Mouse (Mus musculus): ENCODE measurements at regions not wholly inside any gene's neighbourhood (a gene's known extent, or its start where the extent isn't known, plus 50 kb on each side); places are given as distances from the start of the nearest gene placed in this dataset.

DNA sequence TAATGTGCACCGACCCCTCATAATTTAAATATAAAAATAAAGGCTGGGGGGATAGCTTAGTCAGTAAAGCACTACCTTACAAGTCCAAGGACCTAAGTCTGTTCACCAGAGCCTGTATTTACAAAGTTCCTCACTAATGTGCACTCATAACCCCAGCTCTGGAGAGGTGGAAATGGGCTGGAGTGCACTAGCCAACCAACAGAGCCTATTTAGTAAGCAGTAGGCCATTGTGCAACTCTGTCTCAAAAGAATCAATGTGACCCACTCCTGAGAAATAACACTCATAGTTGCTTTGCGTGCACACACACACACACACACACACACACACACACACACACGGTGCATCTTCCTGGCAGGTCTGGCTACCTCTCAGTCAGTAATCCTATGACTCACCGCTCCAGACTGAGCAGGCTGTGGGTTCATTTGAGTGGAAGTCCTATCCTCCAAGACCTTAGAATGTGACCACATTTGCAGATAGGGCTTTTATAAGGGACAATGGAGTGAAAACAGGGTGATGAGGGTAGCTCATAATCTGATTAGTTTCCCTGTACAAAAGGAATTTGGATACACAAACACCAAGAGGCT is 256.9 kb downstream of the Bcor start:
- DNase-seq (ENCODE audit: low spot score in 2 of 2), result no peak

- DNase-seq (ENCODE audit: low spot score in 2 of 2), result no peak
Measured at GRCm38 (mm10) chrX:11905231-11905630, 254.9 kb downstream of the Bcor start.

- DNase-seq (ENCODE audit: low spot score in 2 of 2), result no peak
Measured at GRCm38 (mm10) chrX:11907167-11907566, 253.0 kb downstream of the Bcor start.

GRCm38 (mm10) chrX:11915984-11916383 is 244.2 kb downstream of the Bcor start:
- no peak for DNase-seq (ENCODE audit: low spot score in 2 of 2)

DNA sequence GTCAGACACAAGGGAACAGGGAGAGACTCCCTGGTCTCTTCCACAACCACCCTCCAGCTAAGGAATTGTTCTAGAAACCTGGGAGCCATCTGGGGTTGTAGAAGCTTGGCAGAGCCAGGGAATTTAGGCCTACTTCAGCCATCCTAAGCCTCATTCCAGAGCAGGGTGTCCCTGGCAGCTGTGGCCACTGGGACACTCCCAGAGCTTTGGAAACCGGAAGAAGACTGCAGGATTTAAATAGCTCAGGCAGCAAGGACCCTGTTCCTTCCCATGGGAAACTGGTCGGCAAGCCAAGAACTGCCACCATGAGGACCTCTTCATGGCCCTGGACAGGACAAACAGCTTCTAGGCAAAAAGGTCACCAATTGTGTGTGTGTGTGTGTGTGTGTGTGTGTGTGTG is 239.9 kb downstream of the Bcor start:
- no peak for DNase-seq (ENCODE audit: low spot score in 2 of 2)

DNA sequence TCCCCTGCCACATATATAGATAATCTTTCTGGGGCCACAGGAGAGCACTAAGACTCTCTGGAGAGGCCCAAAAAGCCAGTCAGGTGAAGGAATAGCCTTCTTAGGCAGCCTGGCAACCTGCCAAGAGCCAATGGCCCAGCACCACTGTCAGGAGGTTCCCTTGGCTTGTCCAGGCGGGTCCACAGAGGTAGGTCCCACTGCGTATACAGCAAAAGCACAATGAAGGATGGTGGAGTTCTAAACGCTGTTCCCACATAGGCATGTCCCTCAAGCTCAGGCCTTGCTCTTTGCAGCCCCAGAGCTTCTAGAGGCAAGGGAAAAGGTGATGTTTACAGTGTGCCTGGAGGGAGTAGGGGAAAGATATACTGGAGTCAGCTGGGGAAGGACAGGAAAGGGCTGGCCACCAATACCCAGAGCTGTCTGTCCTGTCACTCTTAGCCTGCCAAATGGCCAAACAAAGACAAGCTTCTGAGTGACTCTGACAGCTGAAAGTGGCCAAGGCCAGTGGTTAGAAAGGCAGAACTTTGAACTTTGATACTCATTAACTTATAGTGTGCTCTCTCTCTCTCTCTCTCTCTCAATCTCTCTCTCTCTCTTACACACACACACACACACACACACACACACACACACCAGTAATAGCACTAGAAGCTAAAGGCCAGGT is 235.4 kb downstream of the Bcor start:
- DNase-seq (ENCODE audit: low spot score in 2 of 2), result no peak

DNA sequence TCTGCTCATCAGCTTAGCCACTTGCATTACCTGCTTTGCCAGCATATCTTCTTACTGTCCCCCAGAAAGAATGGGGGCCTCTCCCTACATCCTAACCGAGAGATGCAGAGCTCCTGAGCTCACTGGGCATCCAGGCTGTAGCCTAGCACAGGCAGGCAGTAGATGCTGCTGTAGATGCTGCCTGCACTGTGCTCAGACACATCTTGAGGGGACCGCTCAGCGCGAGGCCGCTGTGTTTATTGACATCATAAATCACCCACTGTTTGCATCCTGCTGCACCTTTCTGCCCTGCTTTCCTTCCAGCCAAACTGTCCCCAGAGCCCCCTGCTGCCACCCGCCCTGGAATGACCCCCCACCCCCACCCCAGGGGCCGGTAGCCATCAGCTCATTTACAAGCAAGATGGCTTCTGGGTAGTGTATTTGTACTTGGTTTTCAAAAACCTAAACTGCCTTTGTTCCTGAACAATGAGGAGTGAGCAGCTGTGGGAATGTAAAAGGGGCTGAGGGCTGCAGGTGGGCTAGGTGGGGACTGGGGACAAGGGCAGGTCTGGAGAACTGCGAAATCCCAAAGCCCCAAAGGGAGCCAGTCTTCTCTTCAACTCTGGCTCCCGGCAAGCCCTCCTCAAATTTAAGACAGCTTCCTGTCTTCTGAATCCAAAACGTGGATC is 233.2 kb downstream of the Bcor start:
- DNase-seq (ENCODE audit: low spot score in 2 of 2), result no peak

DNA sequence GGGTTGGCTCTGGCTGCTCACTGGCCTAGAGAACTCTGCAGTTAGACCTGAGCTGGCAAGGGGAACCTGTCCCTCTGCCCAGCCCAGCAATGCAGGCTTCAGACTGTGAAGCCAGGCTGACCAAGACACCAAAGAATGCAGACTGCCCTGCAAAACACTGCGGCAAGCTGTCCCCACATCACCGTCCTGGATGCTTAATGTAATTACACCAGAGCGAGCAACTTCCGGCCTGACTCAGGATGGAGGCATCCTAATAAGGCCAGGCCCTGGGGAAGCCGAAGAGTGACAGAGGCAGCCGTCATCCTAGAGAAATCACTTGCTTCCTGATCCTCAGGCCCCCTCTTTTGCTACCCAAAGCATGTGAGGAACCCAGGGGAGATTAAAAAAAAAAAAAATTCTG is 230.7 kb downstream of the Bcor start:
- DNase-seq (ENCODE audit: low spot score in 2 of 2), result no peak

- no peak for DNase-seq (ENCODE audit: low spot score in 2 of 2)
Measured at GRCm38 (mm10) chrX:11931432-11931831, 228.7 kb downstream of the Bcor start.

GRCm38 (mm10) chrX:11935337-11935736 is 224.8 kb downstream of the Bcor start:
- no peak for DNase-seq (ENCODE audit: low spot score in 2 of 2)

DNA sequence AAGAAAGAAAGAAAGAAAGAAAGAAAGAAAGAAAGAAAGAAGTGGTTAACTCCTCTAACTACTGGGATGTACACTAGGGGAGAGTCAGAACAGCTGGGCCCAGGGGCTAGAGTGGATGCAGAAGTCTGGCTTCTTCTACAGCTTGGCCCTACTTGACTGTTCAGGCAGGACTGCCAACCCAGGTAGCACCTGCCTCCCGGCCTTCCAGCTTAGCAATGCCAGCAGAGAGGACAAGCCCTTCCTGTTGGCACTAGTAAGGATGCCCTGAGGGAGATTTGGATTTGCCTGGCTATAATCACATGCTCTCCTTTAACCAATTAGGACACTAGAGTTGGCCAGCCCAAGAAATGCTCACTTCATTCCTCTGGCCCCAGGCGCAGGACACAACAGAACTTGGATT is 219.9 kb downstream of the Bcor start:
- DNase-seq (ENCODE audit: low spot score in 2 of 2), result no peak

GRCm38 (mm10) chrX:11943367-11943766 is 216.8 kb downstream of the Bcor start:
- DNase-seq (ENCODE audit: low spot score in 2 of 2), result no peak

- no peak for DNase-seq (ENCODE audit: low spot score in 2 of 2)
Measured at GRCm38 (mm10) chrX:11944574-11944973, 215.6 kb downstream of the Bcor start.

- no peak for DNase-seq (ENCODE audit: low spot score in 2 of 2)
Measured at GRCm38 (mm10) chrX:11945280-11945679, 214.9 kb downstream of the Bcor start.

- DNase-seq (ENCODE audit: low spot score in 2 of 2), result no peak
Measured at GRCm38 (mm10) chrX:11952193-11952592, 208.0 kb downstream of the Bcor start.

GRCm38 (mm10) chrX:11956194-11956593 is 204.0 kb downstream of the Bcor start:
- no peak for DNase-seq (ENCODE audit: low spot score in 2 of 2)

- no peak for DNase-seq (ENCODE audit: low spot score in 2 of 2)
Measured at GRCm38 (mm10) chrX:11957011-11957410, 203.1 kb downstream of the Bcor start.

DNA sequence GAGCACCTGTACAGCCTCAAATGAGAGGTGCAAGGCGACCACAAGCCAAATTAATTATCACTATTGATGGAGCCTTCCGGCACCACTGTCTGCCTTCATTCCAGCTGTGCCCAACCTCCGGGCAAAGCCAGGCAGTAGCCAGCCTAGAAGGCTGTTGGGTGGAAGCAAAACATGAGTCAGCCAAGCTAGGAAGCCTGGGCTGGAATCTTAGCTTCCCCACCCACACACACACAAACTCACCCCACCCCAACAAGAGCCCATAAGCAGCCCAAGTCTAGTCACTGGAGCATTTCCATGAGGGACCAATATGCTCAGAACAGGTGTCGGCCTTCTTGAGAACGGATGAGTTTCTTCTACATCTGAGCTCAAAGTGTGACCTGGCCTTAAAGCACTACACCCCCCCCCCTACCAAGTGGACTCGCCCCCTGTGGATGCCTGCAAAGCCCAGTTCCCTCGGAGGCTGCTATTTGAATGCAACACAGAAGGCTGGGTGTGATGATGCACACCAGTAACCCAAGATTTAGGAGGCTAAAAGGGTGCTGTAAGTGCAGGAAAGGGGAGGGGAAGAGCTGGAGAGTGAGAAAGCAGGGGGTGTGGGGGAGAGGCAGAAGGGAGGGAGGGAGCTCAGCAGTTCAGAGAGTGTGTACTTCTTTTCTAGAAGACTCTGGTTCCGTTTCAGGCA is 200.1 kb downstream of the Bcor start:
- DNase-seq (ENCODE audit: low spot score in 2 of 2), result no peak

- DNase-seq (ENCODE audit: low spot score in 2 of 2), result no peak
Measured at GRCm38 (mm10) chrX:11961350-11961749, 198.8 kb downstream of the Bcor start.

GRCm38 (mm10) chrX:11964428-11964827 is 195.7 kb downstream of the Bcor start:
- no peak for DNase-seq (ENCODE audit: low spot score in 2 of 2)

GRCm38 (mm10) chrX:11978679-11979078 is 181.5 kb downstream of the Bcor start:
- no peak for DNase-seq (ENCODE audit: low spot score in 2 of 2)

GRCm38 (mm10) chrX:11983276-11983675 is 176.9 kb downstream of the Bcor start:
- no peak for DNase-seq (ENCODE audit: low spot score in 2 of 2)

All from spleen, postnatal 14 days (tissue).